13 mouse cellular contexts compared by ENCODE assay signal in genomic region chr19:29406042-29407017, GRCm38 (mm10). TPM values are rescaled to one million over a fixed set of nuclear protein-coding genes. Genes with fewer than 3 reads are reported as not detected.
"Had no signal": no experiment of that assay in that cellular context is flagged by ENCODE, and none has a peak within 500 bp of the region (broad histone marks: within the 10 kb centered on the region; RNA-seq: fewer than 3 reads in every experiment).

No protein-coding gene starts in this region.

- H3K27me3 ChIP-seq: neural tube, embryonic 15.5 days had no signal

- H3K4me3 ChIP-seq: layer of hippocampus, adult 2 months; myocyte; neural tube, embryonic 15.5 days had no signal

- H3K27ac ChIP-seq: kidney, postnatal 0 days; layer of hippocampus, adult 2 months; liver, embryonic 14.5 days; neural tube, embryonic 15.5 days had no signal

- H3K36me3 ChIP-seq: neural tube, embryonic 15.5 days had no signal

- H3K9me3 ChIP-seq: neural tube, embryonic 15.5 days had no signal

- DNase-seq: kidney, adult 8-10 months; kidney, postnatal 4 days; lung, adult 18-20 months; midbrain, embryonic 14.5 days had no signal

- H3K4me2 ChIP-seq: neural tube, embryonic 15.5 days had no signal

- ATAC-seq: intestine, postnatal 0 days had no signal

- H3K9ac ChIP-seq: liver, embryonic 14.5 days; neural tube, embryonic 15.5 days had no signal

RNA-seq across cellular contexts. Expression of gene Pdcd1lg2, which starts 4.4 kb away (rescaled TPM):
- total RNA-seq: layer of hippocampus, adult 2 months had no signal
- polyA plus RNA-seq: intestine, postnatal 0 days; kidney, postnatal 0 days; lung, embryonic 16.5 days; midbrain, embryonic 14.5 days; myocyte; neural tube, embryonic 11.5 days; stomach, embryonic 16.5 days had no signal
